Mouse (Mus musculus) c-Kit-positive CD71-positive TER-119-positive erythroid progenitor cells, embryonic 14.5 days (primary cell): ENCODE data around the gene Pcyt2.

Experiments
- DNase-seq: peaks from one replicate; pipeline ENCODE4 v3.0.0-alpha.2; 2013; ENCODE audit warnings: low spot score

Gene Pcyt2

DNA sequence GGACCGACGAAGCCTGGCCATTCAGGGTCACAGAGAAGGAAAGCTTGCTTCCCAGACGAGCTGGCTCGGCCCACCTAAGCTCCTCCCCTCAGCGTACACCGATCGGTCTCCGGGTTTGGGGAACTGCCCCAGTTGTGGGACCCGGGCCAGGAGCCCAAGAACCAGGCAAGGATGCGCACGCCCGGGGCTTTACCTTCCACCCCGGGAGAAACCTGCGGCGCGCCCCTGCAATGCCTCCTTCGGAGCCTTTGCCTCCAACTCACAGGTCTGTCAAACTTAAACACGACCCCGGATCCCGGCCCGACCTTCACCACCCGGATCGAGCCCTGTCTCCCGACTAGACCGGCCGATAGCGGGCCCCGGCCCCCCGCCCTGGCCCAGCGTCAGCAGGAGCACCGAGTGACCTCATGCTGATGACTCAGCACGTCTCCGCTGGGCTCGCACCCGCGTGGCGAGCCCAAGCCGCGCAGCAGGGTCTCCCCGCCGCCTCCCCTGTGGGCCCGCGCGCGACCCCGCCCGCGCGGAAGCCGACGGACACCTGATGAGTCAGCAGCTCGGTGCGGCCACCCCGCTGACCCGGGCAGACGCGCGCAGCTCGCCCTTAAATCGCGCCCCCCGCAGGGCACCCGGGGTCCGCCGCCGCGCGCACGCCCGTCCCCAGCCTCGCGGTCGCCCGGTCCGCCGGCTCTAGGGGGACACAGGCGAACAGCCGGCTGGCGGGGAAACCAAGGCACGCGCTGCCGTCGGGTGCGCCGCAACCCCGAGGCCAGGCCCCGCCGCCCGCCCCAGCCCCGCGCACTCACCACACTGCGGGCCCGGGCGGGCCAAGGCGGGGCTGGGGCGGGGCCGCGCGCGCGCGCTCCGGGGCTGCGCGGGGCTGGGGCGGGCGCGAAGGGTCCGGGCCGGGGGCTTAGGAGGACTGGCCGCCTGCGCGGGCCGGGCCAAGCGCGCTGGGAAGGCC is 15.1 kb upstream of the Pcyt2 start:
- DNase-seq = peak; percentile 76

DNA sequence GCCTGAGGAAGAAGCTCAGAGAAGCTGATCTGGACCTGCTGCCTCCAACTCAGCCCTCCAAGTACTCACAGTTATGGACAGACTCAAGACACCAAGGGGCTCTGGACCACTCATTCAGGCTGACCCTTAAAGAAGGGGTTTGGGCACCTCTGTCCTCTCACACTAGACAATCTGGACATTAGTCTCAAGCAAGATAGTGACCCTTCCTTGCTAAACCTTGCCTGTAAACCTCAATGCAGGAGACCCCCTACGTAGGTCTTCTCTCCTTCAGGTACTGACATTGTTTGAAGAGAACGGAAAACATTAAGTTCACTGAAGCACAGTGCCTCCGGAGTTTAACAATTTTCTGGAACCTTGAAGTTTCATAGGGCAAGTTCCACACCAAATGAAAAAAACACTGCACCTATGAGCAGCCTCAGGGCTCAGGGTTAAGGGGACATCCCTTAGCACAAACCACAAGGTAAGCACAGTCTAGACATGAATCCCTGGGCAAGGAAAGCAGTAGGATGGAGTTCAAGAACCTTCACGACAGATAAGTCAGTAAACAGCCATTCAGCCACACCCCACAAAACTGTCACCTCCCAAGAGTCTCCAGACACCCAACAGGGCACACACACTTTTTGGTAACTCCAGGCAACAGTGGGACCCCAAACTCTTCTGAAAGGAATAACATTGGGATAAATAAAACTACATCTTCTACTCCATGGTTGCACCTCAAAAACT is 14.2 kb upstream of the Pcyt2 start:
- DNase-seq = peak; percentile 67

DNA sequence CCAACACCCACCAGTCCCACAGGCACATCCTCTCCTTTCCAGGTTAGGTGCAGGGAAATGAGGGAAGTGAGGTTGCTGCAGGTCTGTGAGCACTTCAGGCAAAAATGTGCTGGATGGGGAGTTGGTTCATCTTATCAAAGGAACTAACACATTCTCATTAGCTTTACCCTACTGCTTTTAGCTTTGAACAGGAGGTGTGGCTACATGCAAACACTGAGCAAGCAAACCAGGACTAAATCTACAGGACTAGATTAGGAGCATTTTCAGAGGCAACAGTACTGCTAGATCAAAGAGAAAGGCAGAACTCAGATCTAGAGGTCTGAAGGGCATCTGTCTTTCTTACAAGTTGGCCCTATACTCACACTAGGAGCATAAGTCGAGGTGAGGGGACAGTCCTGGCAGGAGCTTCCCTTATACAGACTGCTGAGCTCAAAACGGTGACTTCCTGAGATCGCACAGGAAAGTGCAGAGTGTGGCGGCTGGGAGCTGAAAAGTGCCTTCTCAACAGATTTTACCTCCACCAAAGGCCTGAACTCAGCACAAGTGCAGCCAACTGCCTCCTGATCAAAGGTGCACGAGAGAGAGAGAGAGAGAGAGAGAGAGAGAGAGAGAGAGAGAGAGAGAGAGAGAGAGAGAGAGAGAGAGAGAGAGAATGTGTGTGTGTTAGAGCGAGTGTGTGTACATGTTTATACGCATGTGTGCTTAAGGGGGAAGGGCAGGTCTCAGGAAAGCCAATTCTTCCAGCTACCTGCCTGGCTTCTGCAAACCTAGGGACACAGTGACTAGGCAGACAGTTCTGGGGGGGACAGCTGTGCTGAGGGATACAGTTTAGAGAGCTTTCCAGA is 13.4 kb upstream of the Pcyt2 start:
- peak; percentile 62 for DNase-seq

DNA sequence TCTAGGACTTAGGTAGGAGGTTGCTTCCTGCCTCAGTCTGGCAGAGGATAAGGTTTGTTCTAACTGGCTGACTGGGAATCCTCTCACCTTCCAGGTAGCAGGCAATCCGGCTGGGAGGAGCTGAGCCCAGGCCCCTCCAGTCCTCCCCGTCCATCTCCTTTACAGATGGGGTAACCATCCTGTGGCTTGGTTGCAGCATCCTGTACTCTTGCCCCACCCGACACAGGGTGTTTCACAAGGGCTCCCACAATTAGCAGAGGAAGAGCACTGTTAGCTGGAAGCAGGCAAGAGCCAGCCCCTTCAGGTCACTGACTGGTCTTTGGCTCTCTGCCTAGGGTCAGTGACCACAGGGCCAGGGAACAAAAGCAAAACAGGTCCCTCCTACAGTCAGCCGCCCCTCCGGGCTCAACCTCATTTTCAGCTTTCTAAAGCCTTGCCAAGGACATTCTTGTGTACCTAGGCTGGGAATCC is 12.7 kb upstream of the Pcyt2 start:
- DNase-seq = no peak

DNA sequence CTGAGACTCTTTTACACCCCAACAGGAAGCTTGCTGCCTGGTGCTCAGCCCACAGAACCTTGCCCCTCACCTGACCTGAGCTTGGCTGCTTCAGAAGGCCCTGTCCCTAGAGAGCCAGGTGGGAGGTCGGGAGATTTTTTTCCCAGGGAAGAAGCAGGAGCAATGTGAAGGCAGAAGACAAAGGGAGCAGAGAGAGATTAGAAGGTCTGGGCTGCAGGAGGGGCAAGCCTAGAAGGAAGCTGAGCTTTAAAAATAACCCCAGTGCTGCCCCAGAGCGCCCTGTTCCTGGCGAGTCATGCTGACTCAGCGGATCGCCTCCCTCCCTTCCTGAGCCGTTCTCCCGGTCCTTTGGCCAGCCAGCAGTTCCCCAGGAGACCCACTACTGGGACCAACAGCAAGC is 12.2 kb upstream of the Pcyt2 start:
- DNase-seq = peak; percentile 85

DNA sequence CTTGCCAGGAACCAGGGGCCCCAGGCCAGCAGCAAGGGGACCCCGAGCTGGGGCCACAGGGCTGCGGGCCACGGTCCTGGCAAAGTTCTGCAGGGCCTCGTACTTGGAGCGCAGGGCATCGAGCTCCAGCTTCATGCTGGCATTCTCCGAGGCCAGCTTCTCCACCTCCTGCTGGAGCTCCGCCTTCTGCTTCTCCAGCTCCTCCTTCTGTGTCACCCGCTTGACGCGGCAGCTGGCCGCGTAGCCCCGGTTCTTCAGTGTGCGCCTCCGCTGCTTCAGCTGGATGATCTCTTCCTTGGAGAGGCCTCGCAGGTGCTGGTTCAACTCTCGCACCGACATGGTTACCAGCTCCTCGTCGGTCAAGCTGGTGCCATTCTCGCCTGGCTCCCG is 11.6 kb upstream of the Pcyt2 start:
- DNase-seq = peak; percentile 59

DNA sequence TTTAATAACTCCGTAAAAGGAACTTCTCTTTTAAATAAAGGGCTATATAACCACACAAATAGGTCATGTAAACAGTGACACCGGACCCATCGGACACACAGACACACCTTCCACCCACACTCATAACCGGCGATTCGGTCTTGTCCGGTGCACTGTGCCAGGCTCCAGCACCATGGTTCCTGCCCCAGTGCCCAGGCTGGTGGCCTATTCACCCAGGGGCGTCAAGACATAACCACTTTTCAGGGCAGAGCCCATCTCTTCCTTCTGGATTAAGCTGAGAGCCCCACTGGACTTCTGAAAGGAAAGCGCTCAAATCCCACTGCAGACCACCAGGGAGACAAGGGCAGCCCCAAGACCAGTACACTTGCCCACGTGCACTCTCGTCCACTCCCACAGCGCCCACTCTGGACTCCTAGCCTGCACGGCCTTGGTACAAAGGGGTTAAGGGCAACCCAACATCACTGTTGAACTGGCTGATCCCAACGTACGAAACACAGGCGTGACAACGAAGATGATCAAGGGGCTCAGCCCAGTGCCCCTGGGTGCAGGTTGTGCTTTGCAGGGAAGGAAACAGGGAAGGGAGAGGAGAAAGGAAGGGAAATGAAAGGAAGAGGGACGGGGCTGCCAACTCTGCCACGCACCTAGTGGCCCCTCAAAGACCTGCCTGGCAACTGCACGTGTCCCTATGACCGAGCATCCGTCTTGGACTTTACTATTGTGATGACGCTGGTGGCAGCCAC is 11.0 kb upstream of the Pcyt2 start:
- DNase-seq = no peak

DNA sequence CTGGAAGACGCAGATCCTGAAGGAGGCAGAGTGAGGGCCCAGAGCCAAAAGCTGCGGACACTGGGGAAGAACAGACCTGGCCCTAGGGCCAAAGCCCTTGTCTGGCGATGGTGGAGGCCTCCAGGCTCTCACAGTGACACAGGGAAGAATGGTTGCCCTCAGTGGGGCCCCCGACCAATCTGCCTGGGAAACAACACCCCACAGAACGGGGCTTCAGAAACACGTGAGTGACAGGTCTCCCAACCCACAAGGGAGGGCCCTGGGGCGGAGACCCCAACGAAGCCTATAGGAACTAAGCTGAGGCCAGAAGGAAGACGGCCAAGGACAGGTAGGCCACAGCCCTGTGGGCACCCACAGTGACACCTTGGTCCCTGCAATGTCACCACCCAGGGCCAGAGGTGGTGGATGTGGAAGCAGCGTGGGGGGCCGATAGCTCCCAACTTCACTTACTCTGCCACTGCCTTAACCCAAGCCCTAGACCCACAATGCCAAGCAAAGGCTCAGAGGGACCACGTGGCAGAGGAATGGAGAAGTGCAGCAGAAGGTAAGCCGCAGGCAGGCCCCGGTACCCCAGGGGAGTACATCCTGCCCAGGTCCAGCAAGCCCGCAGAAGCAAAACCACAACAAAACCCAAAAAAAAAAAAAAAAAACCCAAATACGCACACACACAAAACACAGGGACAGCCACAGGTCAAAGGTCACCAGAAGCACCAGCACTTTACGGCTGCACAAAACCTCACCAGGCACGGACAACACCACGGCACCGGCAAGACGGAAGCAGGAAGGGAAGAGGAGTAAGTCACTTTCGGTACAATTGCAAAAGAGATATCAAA is 9.9 kb upstream of the Pcyt2 start:
- DNase-seq = no peak

DNA sequence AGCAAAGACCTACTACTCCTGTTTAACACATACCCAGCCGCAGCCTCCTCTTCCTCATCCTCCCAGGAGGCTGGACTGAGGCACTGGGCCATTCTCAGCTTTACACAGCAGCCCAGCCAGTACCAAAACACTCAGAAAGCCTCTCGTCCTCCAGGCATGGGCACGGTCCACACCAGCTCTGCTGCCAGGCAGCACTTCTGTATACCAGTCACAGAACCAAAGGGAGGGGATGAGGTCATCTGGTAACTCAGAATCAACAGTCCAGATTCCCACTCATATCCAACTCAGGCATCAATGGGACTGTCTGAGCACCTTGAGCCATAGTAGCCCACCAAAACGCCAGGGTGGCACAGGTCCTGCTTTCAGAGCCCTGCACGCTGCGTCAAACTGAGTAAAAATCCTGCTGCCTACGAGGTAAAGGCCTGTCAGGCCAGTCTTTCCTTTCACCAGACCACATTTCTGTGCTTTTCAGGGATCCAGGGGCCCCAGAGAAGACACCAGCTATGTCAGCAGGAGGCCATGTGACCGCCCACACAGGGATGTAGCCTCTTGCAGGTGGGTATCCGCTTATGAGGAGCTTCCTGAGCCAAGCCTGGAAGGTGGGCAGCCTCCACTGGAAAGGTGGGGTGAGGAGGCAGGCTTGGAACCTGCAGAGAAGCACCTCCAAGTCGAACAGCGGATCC is 9.2 kb upstream of the Pcyt2 start:
- no peak for DNase-seq

DNA sequence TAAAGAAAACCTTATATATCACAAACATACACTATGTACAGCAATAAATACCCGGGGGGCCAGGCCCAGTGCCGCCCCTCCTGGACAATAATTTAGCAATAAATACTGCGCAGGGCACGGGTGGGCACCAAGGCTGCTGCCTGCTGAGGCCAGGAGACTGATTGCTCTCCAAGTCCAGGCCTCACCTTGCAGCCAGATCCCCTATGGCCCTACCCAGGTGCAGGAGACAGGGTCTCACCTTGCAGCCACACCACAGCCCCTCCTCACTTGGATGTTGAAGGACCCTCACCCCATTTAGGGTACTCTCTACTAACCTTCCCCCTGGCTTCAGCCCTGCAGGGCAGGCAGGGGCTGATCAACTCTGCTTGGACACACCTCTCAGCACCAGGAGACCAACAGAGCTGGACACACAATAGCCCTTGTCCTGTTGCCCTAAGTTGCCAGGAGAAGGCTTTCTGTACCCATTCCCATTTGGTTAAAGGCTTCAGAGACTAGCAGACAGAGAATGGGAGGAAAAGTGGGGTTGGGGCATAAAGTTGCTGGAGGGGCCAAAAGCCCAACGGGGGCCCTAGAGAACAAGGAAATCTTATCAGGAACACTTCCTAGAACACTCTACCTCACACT is 7.5 kb upstream of the Pcyt2 start, which contains the start of gene Sirt7:
Sirt7 (minus strand) TSS at position 89 of the 624 bp plus-strand sequence.
- DNase-seq = no peak

DNA sequence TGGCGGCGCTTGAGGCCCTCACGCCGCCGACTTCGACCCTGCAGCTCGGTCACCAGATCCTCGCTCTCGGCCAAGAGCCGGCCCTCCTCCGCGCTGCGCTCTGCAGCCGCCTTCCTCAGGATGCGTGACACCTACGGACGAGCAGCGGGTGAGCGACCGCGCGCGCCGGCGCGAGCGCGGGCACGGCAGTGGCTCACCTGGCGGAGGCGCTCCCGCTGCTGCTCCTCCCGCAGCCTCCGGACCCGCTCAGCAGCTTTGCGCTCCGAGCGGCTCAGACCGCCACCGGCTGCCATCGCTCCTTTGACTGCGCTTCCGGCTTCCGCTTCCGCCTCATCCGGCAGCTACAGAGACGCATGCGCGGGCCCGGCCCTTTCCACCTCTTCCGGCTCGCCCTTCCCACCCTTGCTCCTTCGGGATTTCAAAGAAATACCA is 7.0 kb upstream of the Pcyt2 start:
- DNase-seq = peak; percentile 78

DNA sequence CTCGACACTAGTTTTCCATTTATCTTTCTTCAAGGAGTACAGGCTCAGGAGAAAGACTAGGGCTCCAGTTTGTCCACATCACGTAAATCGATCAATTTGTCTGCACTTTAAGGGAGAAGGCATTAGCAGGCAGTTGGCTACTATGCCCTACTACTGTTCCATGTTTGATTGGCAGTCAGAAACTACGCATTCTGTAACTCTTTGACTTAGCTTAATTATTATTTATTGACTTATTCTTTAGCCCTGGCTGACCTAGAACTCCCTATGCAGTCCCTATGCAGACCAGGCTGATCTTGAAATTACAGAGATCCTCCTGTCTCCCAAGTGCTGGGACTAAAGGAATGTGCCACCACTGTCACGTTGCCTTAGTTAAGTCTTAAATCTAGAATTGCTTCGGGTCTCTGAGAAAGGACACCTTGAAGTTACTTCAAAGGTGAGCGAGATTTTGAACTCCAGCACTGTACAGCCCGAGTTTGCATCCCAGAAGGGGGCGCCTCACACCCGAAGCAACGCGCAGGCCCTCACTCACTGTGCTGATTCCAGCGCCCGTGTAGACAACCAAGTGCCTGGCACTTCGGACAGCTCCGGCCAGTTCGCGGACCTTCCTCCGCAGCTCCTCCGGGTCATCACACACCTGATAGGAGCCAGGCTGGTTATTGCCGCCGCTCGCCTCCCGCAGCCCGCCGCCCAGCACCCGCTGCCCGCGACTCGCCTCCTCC is 6.4 kb upstream of the Pcyt2 start:
- peak; percentile 63 for DNase-seq

DNA sequence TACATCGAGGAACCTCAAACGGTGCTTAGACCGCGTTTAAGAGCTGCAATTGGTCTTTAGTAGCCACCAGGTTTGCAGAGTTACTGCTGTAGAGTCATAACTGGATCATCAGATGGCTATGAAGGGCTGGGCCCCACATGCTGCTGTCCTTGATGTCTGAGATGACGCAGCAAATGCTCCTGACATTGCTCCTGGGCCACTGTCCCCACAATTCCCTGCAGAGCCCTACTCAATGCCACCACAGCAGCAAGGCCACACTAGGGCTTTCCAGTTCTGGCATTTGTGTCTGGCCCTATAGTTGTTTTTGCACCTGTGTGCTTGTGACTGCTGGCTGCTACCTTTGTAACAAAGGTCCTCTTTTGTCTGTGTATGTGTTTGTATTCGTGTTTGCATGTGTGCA is 5.1 kb upstream of the Pcyt2 start:
- no peak for DNase-seq

DNA sequence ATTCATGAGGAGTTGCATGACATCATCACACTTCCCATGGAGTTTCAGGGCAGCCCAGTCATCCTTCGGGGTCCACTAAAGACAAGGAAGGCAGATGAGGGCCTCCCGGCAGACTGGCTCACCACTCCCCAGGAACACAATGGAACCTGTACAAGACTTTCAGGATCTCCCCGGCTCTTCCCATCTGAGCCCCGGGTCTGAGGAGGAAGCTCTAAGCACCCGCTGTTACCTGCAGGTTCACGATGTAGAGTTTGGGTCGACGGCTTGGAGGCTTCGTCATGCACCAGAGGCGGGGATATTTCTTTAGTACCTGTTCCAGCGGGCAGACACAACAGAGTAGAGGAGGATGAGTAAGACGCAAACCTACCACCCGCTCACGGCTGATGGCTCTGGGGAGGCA is 2.5 kb upstream of the Pcyt2 start:
- no peak for DNase-seq

DNA sequence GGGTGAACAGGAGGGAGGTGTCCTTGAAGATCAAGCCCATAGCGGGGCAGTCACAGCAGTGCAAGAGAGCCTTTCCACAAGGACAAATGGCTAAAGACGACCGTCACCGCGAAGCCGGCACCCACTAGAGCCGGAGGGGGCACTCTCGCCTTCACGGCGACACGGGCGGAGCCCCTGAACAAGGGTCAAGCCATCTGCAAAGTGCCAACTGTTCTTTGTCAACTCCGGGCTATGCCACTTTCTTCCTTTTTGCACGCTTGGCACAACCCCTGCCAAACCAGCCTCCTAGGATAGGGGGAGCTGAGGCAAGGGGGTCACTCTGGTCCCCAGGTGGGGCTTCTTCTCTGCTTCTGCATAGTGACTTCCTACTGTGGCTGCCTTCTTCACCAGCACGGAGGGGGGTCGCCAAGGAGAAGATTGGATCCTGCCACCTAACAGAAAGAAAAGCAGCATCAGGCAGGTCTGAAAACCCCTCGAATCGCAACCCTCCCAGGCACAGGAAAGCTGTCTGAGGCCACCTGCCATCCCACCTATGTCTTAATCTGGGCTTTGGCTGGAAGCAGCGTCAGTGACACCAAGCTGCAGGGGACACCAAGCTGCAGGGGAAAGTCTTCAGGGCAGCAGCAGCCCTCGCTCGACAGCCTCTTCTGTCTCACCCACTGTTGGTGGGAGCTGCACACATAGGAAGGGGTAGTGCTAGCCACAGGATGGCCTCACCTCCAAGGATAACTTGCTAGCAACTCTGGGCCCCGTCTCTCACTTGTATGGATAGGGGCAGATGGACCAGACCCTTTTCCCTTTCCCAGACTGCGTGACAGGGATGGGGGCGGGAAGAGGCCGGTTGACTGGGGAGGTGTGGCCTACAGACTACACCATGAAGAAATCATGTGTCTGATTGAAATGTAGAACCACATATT is 1.1 kb upstream of the Pcyt2 start:
- DNase-seq = no peak

DNA sequence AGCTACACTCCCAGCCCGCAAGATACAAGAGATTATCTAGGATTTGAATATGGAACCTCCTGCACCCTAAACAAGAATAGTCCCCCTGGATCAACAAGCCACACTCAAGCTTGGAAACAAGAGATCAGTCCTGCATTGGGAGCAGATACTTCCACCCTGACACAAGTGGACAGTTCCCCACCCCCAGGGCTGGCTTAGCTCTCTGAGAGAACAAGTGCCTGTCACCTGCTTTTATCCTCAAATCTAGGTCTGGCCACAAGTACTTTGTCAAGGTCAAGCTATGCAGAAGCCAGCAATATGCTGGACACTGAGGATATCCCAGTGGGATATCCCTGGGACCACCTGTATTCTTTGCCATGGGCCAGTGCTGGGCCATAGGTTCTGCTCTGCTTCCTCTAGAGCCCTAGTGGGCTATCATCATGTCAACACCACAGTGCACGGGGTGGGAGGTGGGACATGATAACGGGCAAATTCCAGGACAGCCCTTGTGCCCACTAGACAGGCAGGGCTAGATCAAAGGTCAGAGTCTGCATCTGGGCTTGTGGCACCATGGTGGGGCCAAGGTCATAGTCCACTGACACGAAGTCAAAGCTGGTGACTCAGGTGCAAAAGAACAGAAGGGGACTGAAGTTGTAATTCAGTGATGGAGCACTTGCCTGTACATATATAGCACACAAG is 980 bp downstream of the Pcyt2 start:
- DNase-seq = no peak

DNA sequence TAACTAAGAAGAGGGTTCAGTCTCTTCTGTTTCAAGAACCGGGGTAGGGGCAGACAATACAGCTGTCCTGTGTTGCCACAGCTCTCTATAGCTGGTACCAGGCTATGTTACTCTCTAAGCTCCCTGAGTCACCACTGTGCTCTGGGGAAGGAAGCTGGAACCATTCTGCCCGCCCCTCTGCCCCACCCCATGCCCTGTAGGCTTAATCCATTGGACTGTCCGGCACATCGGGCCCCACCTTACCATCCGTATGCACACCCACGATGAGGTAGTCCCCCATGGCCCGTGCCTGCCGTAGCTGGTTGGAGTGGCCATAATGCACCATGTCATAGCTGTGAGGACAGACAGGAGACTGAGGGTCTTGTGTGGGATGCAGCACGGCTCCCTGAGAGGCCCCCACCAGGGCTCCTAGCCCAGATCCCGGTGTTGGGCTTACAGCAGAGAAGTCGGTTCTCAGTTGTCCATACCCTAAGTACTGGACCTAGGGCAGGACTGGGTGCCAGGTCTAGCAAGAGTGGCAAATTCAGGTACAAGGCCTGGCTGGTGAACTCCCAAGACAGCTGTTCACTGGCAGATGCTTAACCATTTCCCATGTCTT is 2.0 kb downstream of the Pcyt2 start:
- no peak for DNase-seq
